Mouse (Mus musculus): Measurements from ENCODE around the gene Pbxip1.

GRCm38 (mm10) chr3:89486916-89487702 lies 50.6 kb downstream of the Pbxip1 start:
- TF ChIP-seq CTCF (IDR thresholded peaks at IDR 0.05; ENCODE audit: low read depth) (no peak), EP300 (optimal IDR thresholded peaks at IDR 0.05) (no peak)
